Mouse (Mus musculus) CD4-positive, CD25-positive, alpha-beta regulatory T cell, adult 9 weeks (primary cell): ENCODE results near the gene Gm20388. TPM values are rescaled to one million over a fixed set of nuclear protein-coding genes. Genes with fewer than 3 reads are reported as not detected.

ENCODE experiments used
- polyA plus RNA-seq: library from polyadenylated mRNA; unstranded; fragments of 100-300 nt; shearing (Covaris generic); gene quantifications from one replicate; pipeline ENCODE4 v1.2.1, GENCODE M21; 2017

Gene Gm20388
- polyA plus RNA-seq, 1 experiment from 2014 or later, result 10.1 TPM

DNA sequence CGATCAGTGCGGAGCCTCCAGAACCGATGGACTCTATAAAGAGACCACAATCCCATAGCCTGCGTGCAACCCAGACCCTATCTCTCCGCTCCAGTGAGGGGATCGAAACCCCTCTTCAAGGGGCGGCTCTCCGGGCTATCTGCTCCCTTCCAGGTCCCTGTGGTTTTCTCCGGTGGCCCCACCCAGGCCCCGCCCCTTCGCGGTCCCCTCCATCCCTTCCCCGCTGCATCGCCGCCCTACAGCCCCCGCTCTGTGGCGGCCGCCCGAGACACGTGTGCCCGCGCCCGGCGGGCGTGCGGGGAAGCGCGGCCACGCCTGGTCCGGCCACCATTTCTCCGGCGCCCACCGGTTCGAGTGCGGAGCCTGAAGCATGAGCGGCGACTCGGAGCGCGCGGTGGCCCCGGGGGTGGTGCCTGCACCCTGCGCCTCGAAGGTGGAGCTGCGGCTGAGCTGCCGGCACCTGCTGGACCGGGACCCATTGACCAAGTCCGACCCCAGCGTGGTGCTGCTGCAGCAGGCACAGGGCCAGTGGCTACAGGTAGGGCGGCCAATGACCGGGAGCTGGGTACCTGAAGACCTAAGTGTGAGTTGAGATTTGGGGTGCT, 3206.6 kb downstream of the Gm20388 start, which contains the start of gene Cpne7:
Gene Cpne7 (plus strand): TSS at position 248 of the 605 bp plus-strand sequence.

DNA sequence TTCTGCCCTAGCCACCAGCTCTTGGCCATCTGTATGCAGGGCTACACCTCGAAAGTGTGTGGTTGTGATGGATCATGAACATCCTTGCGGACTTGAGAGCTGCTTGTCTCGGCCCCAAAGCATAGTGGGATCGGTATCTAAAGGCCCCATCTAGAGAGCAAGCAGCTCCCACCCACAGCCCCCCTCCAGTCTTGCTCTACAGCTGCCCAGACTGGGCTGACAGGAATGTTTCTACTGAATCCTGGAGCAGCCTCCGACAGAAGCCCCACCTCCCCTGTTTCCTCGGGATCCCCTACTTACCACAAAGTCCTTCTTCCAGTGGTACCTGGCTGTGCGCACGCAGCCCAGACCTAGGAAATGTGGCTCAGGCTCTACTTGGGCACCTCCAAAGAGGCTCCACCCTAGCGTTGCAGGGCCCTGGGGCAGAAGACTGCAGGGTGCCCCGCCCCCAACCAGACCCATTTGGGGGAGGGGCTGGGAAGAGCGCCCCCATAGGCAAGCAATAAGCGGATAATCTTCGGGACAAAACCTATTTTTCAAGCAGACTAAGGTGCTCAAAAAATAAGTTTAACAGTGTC, 3247.3 kb downstream of the Gm20388 start, which contains the start of gene Sult5a1:
Gene Sult5a1 (minus strand): TSS at position 428 of the 578 bp plus-strand sequence.

GRCm38 (mm10) chr8:123185566-123186409, 3275.1 kb downstream of the Gm20388 start, which contains the start of gene Dpep1:
Dpep1 (plus strand) TSS chr8:123186242.

DNA sequence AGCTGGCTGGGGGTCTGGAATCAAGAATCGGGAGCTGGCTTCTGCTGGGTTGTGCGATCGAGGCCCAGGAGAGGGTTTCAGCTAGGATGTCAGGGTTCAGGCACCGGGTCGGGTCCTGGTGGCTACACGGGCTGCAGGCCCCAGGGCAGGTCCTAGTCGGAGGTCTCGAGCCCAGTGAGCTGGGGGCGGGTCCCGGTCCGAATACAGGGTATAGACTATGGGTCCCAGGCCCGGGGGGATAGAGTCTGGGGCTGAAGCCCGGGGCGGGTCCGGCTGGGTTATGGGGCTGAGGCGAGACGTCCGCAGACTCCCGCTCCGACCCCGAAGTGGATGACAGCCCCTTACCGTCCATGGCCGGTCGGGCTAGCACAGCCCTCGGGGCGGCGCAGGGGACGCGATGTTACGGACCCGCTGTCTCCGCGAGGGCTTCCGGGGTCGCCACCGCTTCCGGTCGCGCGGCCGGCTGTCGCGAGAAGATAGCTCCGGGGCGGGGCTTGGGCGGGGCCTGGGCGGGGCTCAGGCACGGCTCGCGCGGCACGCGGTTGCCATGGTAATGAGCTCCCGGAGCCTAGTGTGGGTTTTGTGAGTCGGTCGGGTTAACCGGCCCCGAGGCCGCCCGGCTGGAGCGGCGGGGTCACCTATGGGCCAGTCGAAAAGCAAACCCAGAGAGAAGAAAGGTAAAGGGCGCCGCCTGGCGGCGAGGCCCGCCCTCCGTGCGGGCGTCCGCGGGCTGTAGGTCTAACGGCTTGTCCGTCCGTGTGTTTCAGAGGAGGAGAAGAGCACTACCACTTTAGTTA, 3301.9 kb downstream of the Gm20388 start, which contains the start of the genes Chmp1a and Spata33:
Gene Chmp1a (minus strand): TSS at position 443 of the 797 bp plus-strand sequence.
Gene Spata33 (plus strand): TSS at position 512 of the 797 bp plus-strand sequence.

DNA sequence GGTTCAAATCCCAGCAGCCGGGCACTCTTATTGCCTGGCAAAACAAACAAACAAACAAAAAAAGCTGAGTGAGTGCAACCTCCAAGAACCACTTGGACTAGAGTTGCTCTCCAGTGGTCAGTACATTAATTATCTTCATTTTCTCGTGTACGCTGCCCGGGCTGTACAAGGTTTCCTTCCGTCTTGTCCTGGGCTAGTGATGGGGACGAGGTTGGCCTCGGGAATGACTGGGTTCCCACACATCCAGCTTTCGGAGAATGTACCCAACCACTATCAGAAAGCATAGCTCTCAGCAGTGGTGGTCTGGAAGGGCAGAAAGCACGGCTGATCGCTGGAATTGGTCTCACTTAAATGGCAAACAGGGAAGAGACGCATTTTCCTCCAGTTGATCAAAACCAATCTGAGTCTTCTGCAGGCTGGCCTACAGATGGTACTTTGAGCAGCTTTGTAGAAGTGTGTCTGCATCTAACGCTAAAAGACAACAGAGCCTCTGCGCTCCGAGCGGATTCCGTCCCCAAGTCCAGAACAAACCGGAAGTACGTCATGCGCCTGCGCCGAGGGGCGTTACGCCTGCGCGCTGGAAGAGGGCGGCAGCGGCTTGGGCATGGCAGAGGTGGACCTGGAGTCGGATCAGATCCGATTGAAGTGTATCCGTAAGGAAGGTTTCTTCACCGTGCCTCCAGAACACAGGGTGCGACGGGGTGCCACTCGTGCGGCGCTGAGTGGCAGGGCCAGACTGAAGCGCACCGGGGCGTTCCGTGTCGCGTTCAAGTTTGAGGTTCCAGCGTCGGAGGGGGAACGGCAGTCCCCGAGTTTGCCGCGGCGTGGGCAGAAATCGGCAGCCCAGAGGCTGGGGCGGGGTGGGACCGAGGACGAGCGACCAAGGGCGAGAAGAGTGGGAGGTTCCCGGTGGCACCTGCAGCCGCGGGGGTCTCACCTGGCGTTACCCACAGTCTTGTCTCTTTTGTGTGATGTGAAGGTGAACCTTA, 3313.9 kb downstream of the Gm20388 start, which contains the start of gene Cdk10:
Gene Cdk10 (plus strand): TSS at position 565 of the 989 bp plus-strand sequence.

GRCm38 (mm10) chr8:123235520-123236497, 3325.2 kb downstream of the Gm20388 start, which contains the start of gene Spata2l:
Spata2l (minus strand) TSS chr8:123236233.

GRCm38 (mm10) chr8:123254099-123254885, 3343.7 kb downstream of the Gm20388 start, which contains the start of the genes Zfp276 and Vps9d1:
Zfp276 (plus strand) TSS chr8:123254195.
Vps9d1 (minus strand) TSS chr8:123254348.

GRCm38 (mm10) chr8:123318467-123318911, 3407.8 kb downstream of the Gm20388 start, which contains the start of gene Fanca:
Fanca (minus strand) TSS chr8:123318576.

DNA sequence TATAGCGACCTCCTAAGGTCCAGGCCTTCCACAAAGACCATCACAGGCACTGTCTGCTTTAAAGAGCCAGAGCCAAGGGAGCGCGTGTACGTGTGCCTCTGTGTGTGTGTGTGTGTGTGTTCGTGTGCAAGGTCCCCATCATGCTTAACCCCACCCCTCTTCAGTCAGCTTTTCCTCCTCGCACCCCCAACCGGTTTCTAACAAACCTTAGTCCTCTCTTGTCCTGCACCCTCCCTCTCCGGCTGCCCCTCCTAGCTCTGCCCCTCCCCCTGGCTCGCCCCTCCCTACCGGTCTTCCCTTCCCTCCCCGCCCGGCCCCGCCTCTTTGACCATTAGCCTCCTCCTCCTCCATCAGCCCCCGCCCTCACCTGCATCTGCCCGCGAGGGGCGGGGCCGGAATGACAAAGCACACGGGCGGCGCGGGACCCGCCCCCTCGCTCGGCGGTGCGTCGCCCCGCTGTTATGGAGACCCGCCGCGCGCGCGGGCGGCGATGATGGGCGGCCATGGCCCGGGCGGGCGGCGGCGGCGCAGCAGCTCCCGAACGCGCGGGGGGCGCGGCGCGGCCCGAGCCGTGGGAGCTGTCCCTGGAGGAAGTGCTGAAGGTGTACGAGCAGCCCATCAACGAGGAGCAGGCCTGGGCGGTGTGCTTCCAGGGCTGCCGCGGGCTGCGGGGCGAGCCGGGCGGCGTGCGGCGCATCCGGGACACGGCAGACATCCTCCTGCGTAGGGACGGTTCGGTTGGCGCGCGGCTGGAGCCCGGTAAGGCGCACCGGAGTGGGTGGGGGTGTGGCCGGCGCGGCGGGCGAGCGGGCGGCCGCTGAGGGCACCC, 3421.8 kb downstream of the Gm20388 start, which contains the start of gene Spire2:
Gene Spire2 (plus strand): TSS at position 452 of the 829 bp plus-strand sequence.

GRCm38 (mm10) chr8:123373403-123374238, 3463.0 kb downstream of the Gm20388 start, which contains the start of gene Tcf25:
Tcf25 (plus strand) TSS chr8:123373753.

GRCm38 (mm10) chr8:123406786-123407185, 3496.1 kb downstream of the Gm20388 start, which contains the start of gene Mc1r:
Mc1r (plus strand) TSS chr8:123407107.

GRCm38 (mm10) chr8:123411246-123411645, 3500.6 kb downstream of the Gm20388 start, which contains the start of gene Tubb3:
Tubb3 (plus strand) TSS chr8:123411424.

DNA sequence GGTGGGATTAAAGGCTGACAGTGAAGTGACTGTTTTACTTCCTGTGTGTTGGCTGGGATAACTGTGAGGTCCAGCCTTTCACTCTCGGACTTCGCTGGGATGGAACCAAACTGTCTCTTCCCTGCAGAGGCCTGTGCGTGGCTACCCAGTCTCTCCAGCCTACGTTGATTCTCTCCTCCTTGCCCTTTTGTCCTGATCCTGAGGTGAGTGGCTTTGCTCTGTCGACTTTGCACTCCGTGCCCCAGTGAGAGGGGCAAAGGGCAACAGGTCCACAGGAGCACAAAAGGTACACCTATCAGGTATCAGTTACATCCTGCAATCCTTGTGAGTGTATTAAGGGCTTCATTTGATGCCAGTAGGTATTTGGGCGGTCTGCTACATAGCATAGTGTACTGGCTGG, 3512.8 kb downstream of the Gm20388 start, which contains the start of gene Def8:
Gene Def8 (plus strand): TSS at position 87 of the 400 bp plus-strand sequence.

GRCm38 (mm10) chr8:123477737-123478258, 3567.2 kb downstream of the Gm20388 start, which contains the start of gene Afg3l1:
Afg3l1 (plus strand) TSS chr8:123477903.

DNA sequence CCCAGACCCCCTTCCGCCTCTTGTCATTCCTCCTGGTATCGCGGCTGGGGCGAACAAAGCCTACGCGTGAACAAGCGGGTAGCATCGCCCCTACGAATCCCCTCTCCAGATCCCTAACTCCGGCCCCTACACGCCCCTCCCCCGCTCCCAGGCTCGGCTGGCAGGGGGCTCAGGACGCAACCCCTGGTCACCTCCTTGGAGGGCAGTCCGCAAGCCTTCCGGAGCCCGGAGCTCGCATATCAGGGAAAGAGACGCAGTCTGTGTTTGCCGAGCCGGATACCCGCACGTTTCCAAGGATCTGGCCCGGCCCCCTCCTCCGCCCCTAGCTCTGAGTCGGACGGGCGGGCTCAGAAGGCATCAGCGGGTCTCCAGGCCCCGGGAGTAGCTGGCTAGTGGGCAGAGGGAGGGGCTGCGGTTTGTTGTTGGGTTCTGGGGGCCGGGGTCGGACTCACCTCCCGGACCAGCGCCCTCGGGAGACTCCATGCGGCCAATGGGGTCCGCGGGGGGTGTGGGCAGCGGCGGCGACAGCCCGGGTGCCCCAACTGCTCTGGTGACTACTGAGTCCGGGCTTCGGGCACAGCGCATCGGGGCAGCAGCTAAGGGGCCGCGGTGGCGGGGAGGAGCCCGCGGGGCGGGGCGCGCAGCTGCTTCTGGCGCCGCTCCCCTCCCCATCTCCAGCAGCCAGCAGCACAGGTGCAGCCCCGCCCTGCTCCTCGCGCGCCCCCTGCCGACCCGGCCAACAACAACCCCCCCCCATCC, 3604.3 kb downstream of the Gm20388 start, which contains the start of gene Dbndd1:
Gene Dbndd1 (minus strand): TSS at position 683 of the 759 bp plus-strand sequence.

